Mouse (Mus musculus) spleen, postnatal 0 days (tissue): Measurements from ENCODE around the gene Calml4. TPM values are rescaled to one million over a fixed set of nuclear protein-coding genes. Genes with fewer than 3 reads are reported as not detected.

ENCODE experiments used
- polyA plus RNA-seq: library from polyadenylated mRNA; unstranded; fragments of >200 nt; fragmentation: Nextera tagmentation; extraction: Ambion mirVana; gene quantifications from 2 replicates; pipeline ENCODE4 v1.2.1, GENCODE M21; 2015

The Calml4 gene
- 5.6 and 7.0 TPM in 2 replicates for polyA plus RNA-seq

DNA sequence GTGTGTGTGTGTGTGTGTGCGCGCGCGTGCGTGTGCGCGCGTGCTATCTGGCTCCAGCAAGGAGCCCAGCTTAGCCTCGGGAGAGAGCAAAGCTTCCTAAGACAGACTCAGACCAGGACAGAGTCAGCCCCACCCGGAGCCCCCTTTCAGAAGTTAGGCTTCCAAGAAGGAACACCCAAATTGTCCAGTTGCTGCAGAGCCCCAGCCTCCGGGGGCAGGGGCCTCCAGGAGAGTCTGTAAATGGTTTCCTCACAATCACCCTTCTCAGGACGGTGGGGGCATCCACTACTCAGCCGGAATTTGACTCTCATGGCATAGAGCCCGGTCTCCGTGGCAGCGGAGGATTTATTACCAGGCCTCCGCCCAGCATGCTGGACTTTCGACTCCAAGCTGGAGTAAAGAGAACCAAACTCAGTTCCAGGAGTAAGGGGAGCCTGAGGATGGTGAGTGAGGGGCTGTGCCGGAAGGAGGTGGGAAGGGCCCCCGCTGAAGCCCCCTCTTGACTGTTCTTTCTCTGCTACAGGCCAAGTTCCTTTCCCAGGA is at the start of gene Calml4:
Gene Calml4, plus strand, starts transcription at position 362 of the 543 bp plus-strand sequence.

DNA sequence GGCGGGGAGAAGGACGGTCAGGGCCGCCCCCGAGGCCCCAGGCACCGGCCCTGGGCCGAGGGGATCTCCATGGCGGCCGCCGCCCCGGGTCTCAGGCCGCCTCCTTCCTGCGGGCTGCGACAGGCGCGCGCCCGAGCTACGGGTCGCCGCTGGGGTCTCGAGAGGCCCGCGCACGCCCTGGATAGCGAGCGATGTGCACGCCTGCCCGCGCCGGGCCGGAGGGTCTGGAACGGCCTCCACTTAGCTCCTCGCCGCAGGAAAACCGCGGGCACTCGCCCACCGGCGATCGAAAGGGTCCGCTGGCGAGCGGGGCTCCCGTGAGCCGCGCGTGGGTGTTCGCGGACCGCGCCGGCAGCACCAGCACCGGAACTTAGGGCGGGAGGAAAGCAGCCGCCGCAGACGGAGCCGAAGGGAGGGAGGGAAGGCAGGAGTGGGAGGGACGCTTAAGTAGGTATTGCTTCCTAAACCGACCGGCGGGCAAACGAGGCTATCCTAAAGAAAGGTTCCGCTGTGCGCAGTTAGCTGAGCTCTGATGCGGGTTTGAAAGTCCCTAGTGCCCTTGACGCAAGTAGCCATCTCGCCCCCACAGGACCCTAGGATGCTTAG is 46.3 kb upstream of the Calml4 start, which contains the start of gene Fem1b:
Gene Fem1b, minus strand, starts transcription at position 419 of the 606 bp plus-strand sequence.

DNA sequence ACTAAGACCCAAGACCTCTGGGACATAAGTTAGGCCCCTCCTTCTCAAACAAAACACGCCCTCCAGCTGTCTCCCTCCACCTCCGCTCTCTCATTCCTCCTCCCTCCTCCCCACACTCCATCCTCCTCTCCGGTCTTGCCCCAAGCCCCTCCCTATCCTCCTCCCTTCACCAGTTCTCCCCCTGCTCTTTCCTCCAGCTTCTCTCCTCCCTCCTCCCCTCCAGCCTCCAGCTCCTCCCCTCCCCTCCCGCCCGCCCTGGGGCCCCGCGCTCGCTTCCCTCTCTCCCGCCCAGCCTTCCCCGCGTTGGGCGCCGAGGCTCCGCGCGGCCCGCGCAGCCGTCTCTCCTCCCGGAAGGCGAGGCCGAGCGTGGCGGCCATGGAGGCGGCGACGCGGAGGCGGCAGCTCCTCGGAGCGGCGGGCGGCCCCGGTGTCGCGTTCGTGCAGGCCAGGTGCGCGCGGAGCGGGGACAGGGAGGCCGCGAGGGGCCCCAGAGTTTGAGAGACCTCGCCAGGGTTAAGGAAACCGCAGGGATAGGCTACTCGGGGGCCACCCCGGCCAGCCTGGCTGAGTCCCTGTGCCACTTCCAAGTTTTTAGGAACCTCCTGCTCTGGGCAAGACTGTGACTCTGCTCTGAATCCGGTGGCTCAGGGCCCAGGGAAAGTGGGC is 19.2 kb upstream of the Calml4 start, which contains the start of gene Cln6:
Gene Cln6, plus strand, starts transcription at position 280 of the 666 bp plus-strand sequence.

Other genes with a start within 250 kb of the Calml4 start
- 1.0 and 1.1 TPM in 2 replicates for gene Itga11, start 180.3 kb upstream of the Calml4 start, polyA plus RNA-seq
- gene Fem1b, start 46.1 kb upstream of the Calml4 start, polyA plus RNA-seq = 8.2 TPM in 2 replicates
- 25.1 and 27.5 TPM in 2 replicates for gene Cln6, start 19.3 kb upstream of the Calml4 start, polyA plus RNA-seq
- 27.9 and 33.8 TPM in 2 replicates for gene Pias1, start 129.8 kb downstream of the Calml4 start, polyA plus RNA-seq